Mouse (Mus musculus): Measurements from ENCODE around the gene Il10rb.
A peak's percentile ranks its signal among the peaks of the same experiment; 100 is the strongest.

Il10rb gene

DNA sequence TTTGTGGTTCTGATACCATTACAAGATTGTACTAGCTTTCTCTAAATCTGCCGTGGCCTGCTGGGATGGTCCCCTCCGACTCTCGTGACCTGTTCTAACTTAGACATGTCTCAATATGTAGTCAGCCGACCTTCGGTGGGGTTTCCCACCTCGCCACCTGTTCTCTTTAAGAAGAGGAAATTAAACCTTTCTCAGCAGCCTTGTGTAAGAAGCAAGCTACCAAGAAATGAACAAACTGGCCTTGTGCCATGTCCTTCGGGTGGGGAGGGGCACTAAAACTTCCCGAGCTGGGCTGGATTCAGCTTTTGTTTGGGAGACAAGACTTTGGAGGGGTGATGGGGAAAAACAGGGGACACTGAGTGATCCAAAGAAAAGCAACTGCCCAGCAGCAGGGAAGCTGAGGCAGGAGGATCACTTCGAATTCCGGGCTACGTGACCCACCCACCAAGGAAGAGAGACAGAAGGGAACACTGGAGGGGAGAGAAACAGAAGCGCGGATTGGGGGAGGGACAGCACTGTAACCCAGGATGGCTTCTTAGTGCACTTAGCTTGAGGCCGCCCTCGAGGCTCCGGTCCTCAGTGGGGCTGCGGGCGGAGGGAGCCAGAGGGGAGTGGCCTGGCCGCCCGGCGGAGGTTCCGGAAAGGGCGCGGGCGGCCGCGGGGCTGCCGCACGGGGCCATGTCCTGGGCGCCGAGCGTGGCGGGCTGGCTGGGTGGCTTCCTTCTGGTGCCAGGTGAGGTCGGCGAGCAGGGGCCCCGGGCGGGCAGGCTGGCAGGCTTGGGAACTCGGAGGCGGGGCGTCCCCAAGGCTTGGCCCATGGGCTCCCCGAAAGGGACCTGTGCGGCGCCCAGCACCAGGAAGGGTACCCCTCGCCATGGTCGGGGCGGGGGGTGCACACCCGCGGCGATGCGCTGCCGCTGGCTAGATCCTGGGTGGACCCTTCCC is at the start of gene Il10rb:
Il10rb (plus strand) TSS at position 525 of the 945 bp plus-strand sequence.
- Histone ChIP-seq H3K9me3 (ENCODE audit: low read length) (no peaks in the 10 kb centered on the region), H3K27me3 (ENCODE audit: insufficient read depth, low read length) (peaks cover 43% of the 10 kb centered on the region), H3K4me3 (replicated peaks; ENCODE audit: low read length) (peak within 1 kb of the TSS; percentile 84), H3K36me3 (ENCODE audit: insufficient read depth, low read length) (no peaks in the 10 kb centered on the region), H3K4me1 (replicated peaks; ENCODE audit: low read depth, low read length) (peaks cover 17% of the 10 kb centered on the region)
- TF ChIP-seq CTCF (conservative IDR thresholded peaks at IDR 0.05; ENCODE audit: low read length) (no peak), NANOG (IDR thresholded peaks at IDR 0.05; ENCODE audit: borderline replicate concordance, low read length) (no peak), POU5F1 (IDR thresholded peaks at IDR 0.05; ENCODE audit: borderline replicate concordance, low read length) (no peak)

DNA sequence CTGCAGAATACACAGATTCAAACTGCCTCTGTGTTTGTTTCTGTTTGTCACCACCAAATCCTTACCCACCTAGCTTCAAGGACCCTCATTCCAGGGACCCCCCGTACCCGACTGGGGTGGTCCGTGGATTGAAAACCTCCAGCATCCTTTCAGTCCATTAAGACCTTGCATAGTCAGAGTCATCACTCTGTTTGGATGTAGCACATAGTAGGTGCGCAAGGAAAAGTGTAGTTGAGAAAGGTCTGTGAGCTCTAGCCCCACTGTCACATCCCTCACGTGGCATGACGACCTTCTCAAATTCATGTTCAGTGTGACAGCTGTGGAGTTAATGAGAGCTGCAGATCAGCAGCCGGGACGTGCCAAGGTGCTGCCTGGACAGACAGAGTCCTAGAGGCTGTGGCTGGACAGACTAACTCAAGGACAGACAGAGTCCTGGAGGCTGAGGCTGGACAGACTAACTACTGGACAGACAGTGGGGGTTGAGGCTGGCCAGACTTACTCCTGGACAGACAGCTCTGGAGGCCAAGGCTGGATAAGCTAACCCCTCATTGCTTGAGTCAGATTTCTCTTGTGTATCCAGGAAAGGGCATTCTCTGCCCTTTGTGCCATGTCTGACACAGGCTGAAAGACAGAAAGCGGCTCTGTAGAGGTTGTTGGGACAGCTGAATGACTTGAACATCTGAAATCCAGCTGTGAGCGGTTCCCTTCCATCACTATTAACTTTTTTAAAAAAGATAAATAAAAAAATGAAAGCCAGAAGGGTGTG is 49.0 kb upstream of the Il10rb start:
- Histone ChIP-seq H3K9me3 (ENCODE audit: low read length) (no peaks in the 10 kb centered on the region), H3K4me3 (replicated peaks; ENCODE audit: low read length) (no peak overlapping the region), H3K36me3 (ENCODE audit: insufficient read depth, low read length) (no peaks in the 10 kb centered on the region), H3K4me1 (replicated peaks; ENCODE audit: low read depth, low read length) (no peaks in the 10 kb centered on the region), H3K27me3 (ENCODE audit: insufficient read depth, low read length) (peaks cover 14% of the 10 kb centered on the region)
- no peak for TF ChIP-seq POU5F1 (IDR thresholded peaks at IDR 0.05; ENCODE audit: borderline replicate concordance, low read length)
- no peak for TF ChIP-seq CTCF (conservative IDR thresholded peaks at IDR 0.05; ENCODE audit: low read length)
- no peak for TF ChIP-seq NANOG (IDR thresholded peaks at IDR 0.05; ENCODE audit: borderline replicate concordance, low read length)

DNA sequence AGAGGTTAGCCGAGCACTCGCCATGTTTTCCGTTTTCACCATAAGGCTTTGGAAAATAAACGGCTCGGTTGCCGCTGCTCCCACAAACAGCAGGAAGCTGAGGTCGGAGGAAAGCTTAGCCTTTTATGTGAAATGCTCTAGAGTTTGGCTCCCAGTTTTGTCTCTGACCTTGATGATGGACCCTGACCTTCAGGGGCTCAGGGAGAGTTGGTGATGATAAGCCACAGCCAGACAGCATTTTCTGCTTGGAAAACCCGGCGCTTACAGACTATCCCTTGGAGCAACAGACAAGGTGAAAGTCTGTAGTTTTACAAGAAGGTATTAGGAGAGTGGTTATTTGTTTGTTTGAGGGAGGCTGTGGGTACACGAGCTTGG is 48.5 kb upstream of the Il10rb start:
- no peaks in the 10 kb centered on the region for H3K4me1 ChIP-seq (replicated peaks; ENCODE audit: low read depth, low read length)
- TF ChIP-seq CTCF (conservative IDR thresholded peaks at IDR 0.05; ENCODE audit: low read length) (no peak), POU5F1 (IDR thresholded peaks at IDR 0.05; ENCODE audit: borderline replicate concordance, low read length) (no peak), NANOG (IDR thresholded peaks at IDR 0.05; ENCODE audit: borderline replicate concordance, low read length) (no peak)
- no peaks in the 10 kb centered on the region for H3K9me3 ChIP-seq (ENCODE audit: low read length)
- H3K36me3 ChIP-seq (ENCODE audit: insufficient read depth, low read length), result no peaks in the 10 kb centered on the region
- peaks cover 10% of the 10 kb centered on the region for H3K27me3 ChIP-seq (ENCODE audit: insufficient read depth, low read length)
- H3K4me3 ChIP-seq (replicated peaks; ENCODE audit: low read length), result no peak overlapping the region

DNA sequence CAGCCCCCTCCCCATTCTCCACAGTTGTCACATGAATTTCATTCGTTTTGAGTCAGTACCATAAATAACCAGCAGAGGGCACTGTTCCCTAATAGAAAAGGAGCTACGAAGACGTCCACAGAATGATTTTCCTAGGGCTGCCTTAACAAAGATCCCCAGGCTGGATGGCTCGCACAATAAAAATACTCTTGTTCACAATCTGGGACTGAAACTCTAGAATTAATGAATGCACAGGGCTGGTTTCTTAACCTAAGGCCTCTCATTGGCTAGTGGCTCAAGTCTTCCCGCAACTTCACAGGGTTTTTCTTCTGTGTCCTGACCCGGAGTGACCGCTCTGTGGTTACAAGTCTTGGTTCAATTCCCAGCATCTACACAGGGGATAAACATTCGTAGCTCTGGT is 47.4 kb upstream of the Il10rb start:
- Histone ChIP-seq H3K36me3 (ENCODE audit: insufficient read depth, low read length) (no peaks in the 10 kb centered on the region), H3K27me3 (ENCODE audit: insufficient read depth, low read length) (peaks cover 2% of the 10 kb centered on the region), H3K9me3 (ENCODE audit: low read length) (no peaks in the 10 kb centered on the region), H3K4me1 (replicated peaks; ENCODE audit: low read depth, low read length) (no peaks in the 10 kb centered on the region), H3K4me3 (replicated peaks; ENCODE audit: low read length) (no peak overlapping the region)
- TF ChIP-seq POU5F1 (IDR thresholded peaks at IDR 0.05; ENCODE audit: borderline replicate concordance, low read length) (no peak), CTCF (conservative IDR thresholded peaks at IDR 0.05; ENCODE audit: low read length) (peak; percentile 56)

DNA sequence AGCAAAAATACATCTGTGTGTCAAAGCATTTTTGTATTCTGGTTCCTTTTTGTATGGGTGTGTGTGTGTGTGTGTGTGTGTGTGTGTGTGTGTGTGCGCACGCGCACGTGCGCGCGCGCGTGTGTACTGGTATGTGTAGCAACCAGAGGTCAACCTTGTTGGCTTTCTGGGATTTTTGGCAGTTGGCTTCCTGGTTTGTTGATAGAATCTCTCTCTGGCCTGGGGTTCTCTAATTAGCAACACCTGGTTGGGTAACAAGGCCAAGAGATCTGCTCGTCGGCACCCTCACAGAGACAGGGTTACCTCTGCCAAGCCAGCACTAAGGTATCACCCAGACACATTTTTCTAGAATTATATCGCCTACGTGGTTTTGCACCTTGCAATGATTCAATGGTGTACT is 46.4 kb upstream of the Il10rb start:
- Histone ChIP-seq H3K4me3 (replicated peaks; ENCODE audit: low read length) (no peak overlapping the region), H3K9me3 (ENCODE audit: low read length) (no peaks in the 10 kb centered on the region), H3K4me1 (replicated peaks; ENCODE audit: low read depth, low read length) (no peaks in the 10 kb centered on the region), H3K27me3 (ENCODE audit: insufficient read depth, low read length) (no peaks in the 10 kb centered on the region; the same call in 1 of the 2 replicates), H3K36me3 (ENCODE audit: insufficient read depth, low read length) (no peaks in the 10 kb centered on the region)
- TF ChIP-seq POU5F1 (IDR thresholded peaks at IDR 0.05; ENCODE audit: borderline replicate concordance, low read length), result no peak
- TF ChIP-seq NANOG (IDR thresholded peaks at IDR 0.05; ENCODE audit: borderline replicate concordance, low read length), result no peak
- TF ChIP-seq CTCF (conservative IDR thresholded peaks at IDR 0.05; ENCODE audit: low read length), result no peak

DNA sequence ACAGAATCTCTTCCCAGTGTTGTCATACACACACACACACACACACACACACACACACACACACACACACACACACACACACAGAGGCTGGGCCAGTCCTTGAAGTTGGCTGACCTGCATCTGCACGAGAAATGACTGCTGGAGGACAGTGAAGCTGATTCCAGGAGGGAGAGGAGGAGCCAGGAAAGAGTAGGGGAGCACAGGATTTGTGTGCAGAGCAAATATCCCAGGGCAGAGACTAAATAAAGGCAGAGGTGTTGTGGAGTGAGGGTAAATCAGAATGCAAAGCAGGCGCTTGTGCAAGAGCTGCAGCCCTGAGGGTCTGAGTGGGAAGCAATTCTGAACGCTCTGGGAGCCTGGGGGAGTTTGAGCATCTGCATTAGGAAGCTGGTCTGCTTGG is 45.8 kb upstream of the Il10rb start:
- Histone ChIP-seq H3K36me3 (ENCODE audit: insufficient read depth, low read length) (no peaks in the 10 kb centered on the region), H3K4me3 (replicated peaks; ENCODE audit: low read length) (no peak overlapping the region), H3K27me3 (ENCODE audit: insufficient read depth, low read length) (no peaks in the 10 kb centered on the region; the same call in 1 of the 2 replicates), H3K9me3 (ENCODE audit: low read length) (no peaks in the 10 kb centered on the region), H3K4me1 (replicated peaks; ENCODE audit: low read depth, low read length) (no peaks in the 10 kb centered on the region)
- TF ChIP-seq CTCF (conservative IDR thresholded peaks at IDR 0.05; ENCODE audit: low read length) (no peak), POU5F1 (IDR thresholded peaks at IDR 0.05; ENCODE audit: borderline replicate concordance, low read length) (no peak), NANOG (IDR thresholded peaks at IDR 0.05; ENCODE audit: borderline replicate concordance, low read length) (no peak)

DNA sequence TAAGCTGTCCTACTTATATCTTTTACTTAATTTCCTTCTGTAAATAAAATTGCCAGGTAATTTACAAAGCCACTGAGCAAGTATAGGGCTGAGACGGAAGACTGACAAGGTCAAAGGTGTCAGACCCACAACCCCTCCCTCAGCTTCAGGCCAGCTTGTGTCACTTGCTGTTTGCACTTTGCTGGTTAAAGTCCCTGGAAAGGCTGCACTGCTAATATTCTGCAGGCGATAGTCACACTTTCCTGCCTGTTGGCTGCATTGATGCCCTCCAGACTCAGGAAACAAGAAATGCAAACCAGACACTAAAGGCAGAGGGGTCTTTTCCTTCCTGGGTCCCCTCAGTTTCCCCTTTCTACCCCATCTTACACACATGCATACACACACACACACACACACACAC is 44.0 kb upstream of the Il10rb start:
- Histone ChIP-seq H3K4me1 (replicated peaks; ENCODE audit: low read depth, low read length) (no peaks in the 10 kb centered on the region), H3K36me3 (ENCODE audit: insufficient read depth, low read length) (no peaks in the 10 kb centered on the region), H3K4me3 (replicated peaks; ENCODE audit: low read length) (no peak overlapping the region), H3K9me3 (ENCODE audit: low read length) (no peaks in the 10 kb centered on the region), H3K27me3 (ENCODE audit: insufficient read depth, low read length) (peaks cover 3% of the 10 kb centered on the region; the same call in 1 of the 2 replicates)
- TF ChIP-seq POU5F1 (IDR thresholded peaks at IDR 0.05; ENCODE audit: borderline replicate concordance, low read length) (no peak), NANOG (IDR thresholded peaks at IDR 0.05; ENCODE audit: borderline replicate concordance, low read length) (no peak), CTCF (conservative IDR thresholded peaks at IDR 0.05; ENCODE audit: low read length) (no peak)

DNA sequence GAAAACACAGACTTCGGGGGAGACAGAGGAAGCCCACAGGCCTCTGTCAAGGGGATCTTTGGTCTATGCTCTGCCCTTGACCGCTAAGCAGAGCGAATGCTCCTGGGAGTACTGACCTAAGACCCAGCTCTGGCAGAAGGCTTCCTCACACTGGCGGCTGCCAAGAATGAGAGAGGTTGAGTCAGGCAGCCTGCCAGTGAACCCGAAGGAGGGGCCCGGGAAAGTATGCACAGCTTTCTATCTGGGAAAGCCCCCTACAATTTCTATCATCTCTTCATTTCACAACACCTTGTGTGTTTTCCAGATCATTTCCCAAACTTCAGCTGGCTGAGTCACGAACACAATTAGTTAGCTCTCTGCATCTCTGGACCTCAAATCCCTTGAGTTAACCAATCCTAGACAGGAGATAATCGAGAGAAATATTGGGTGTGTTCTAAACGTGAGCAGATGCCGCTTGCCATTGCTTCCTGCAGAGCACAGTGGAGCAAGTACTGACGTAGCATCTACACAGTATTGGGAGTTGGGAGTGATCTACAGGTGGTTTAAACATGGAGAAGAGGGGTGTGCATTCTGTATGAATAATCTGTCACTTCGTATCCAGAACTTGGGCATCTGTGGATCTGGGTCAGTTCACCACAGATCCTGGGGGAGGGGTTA is 43.2 kb upstream of the Il10rb start:
- TF ChIP-seq POU5F1 (IDR thresholded peaks at IDR 0.05; ENCODE audit: borderline replicate concordance, low read length), result no peak
- no peak for TF ChIP-seq NANOG (IDR thresholded peaks at IDR 0.05; ENCODE audit: borderline replicate concordance, low read length)
- TF ChIP-seq CTCF (conservative IDR thresholded peaks at IDR 0.05; ENCODE audit: low read length), result no peak
- Histone ChIP-seq H3K36me3 (ENCODE audit: insufficient read depth, low read length) (no peaks in the 10 kb centered on the region), H3K4me1 (replicated peaks; ENCODE audit: low read depth, low read length) (no peaks in the 10 kb centered on the region)

More for the DNA sequence above, 43.2 kb upstream of the Il10rb start:
- Histone ChIP-seq H3K9me3 (ENCODE audit: low read length) (no peaks in the 10 kb centered on the region), H3K27me3 (ENCODE audit: insufficient read depth, low read length) (peaks cover 6% of the 10 kb centered on the region; the same call in 1 of the 2 replicates), H3K4me3 (replicated peaks; ENCODE audit: low read length) (no peak overlapping the region)

Measured in E14TG2a.4 (cell line).